Mouse (Mus musculus): ENCODE measurements at regions not wholly inside any gene's neighbourhood (a gene's known extent, or its start where the extent isn't known, plus 50 kb on each side); places are given as distances from the start of the nearest gene placed in this dataset.
A peak's percentile ranks its signal among the peaks of the same experiment; 100 is the strongest.
"Not testable (repeated sequence)": the region's sequence is repeated elsewhere in the genome, so short reads cannot be mapped to it uniquely, and the experiment has no call there.

DNA sequence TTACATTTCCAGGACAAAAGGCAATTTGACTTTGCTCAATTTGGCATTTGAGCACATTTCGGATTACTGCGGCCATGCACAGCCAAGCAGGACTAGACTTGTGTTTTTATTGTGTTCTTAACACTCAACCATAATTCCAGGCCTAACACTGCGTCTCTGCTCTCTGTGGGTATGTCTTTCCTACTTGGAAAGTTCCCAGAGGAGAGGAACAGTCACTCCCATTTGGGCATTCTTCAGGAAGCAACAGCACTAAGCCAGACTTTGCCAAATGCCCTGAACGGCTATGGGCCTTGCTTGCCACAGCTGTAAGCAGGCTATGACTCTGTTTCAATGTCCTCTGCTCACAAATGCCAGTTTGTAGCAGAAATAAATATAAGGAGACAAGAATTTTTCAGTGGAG lies 56.5 kb upstream of the Pdk3 start:
- ATAC-seq: no peak

GRCm38 (mm10) chrX:93888966-93889365 lies 57.0 kb upstream of the Pdk3 start:
- no peak for ATAC-seq

DNA sequence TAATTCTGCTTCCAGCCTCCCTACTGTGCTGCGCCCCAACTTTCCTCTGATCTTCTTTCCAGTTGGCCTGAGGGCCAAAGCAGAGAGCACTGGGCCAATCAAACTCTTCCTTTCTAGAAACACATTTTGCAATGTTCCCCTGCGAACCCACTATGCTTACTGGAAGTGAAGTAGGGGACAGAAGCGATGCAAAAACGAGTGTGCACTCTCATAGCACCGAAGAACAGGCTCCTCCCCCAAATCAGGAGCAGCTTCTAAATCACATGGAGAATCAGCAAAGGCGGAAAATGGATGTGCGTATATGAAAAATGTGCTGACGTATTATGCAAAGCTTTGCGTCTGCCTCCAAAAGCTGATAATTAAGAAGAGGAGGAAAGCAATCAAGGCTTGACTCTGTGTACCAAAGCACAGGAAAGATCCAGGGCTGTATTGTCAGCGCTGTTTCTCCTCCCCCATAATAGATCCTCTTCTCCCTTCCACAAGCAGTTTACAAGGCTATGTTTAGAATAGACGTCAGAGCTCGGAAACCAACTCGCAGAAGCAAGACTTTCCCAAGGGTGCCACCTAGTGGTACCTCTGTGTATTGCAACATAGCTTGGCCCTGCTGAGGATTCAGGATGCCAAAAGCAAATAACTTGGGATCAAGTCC lies 57.5 kb upstream of the Pdk3 start:
- ATAC-seq: peak; percentile 81

GRCm38 (mm10) chrX:93896838-93897820 lies 65.1 kb upstream of the Pdk3 start:
- ATAC-seq: no peak

- no peak for ATAC-seq
Measured at GRCm38 (mm10) chrX:93903209-93903608, 65.2 kb upstream of the AU015836 start.

GRCm38 (mm10) chrX:93905531-93905930 lies 62.9 kb upstream of the AU015836 start:
- peak; percentile 70 for ATAC-seq

- peak; percentile 67 for ATAC-seq
Measured at GRCm38 (mm10) chrX:93911087-93911840, 57.2 kb upstream of the AU015836 start.

DNA sequence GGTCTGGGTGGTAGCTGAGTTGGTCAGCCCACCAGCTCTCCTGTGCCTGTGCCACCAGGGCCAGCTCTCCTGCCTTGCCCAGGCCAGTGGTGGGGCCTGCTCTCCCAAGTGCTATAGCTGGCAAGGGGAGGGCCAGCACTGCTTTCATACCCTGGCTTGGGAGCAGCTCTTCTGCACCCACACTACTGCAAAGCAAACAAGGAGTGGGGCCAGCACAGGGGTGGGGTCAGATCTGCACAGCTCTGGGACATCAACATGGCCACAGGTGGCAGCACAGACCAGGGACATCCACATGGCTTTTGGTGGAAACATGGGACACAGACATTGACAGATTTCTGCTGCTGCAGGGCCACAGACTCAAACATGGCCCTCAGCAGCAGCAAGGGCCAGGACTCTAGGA lies 52.9 kb upstream of the AU015836 start:
- ATAC-seq: no peak

DNA sequence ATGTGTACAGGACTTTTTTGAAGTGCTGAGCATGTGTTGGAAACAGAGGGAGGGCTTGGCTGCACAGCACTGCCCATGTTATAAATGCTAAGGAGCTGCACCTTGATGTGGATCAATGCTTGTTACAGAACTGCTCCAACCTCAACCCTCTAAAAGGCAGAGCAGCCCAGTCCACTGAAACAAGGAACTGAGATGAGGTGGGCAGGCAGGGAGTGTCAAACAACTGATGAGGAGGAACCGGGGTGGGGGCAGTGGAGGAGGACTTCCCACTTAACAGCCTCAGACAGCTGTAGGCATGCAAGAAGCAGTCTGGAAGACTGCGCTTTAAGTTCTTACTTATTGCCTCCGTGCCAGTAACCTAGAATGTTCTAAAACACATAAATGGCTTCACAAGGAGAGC lies 51.1 kb upstream of the AU015836 start:
- ATAC-seq: not testable (repeated sequence)
